Mouse (Mus musculus) liver, embryonic 11.5 days (tissue): ENCODE measurements around the gene Prdm16. TPM values are rescaled to one million over a fixed set of nuclear protein-coding genes. Genes with fewer than 3 reads are reported as not detected.
A peak's percentile ranks its signal among the peaks of the same experiment; 100 is the strongest.

Source experiments
- ATAC-seq: fragments of 200-750 bp; cut with Nextera tagmentation; replicated peaks from 2 replicates; pipeline ENCODE4 v1.8.0; 2017; ENCODE audit warnings: moderate number of reproducible peaks, mild to moderate bottlenecking, moderate TSS enrichment, moderate library complexity; ENCODE audit not compliant: low FRiP score
- DNase-seq: peaks from one replicate; pipeline ENCODE4 v3.0.0-alpha.2; 2017; ENCODE audit warnings: low spot score
- H3K27ac ChIP-seq: fragments of 300-500 bp; sonication (generic); 2 replicates; pipeline ENCODE4 v1.5.1; 2014; ENCODE audit warnings: mild to moderate bottlenecking, low read depth, low read length, control low read depth
- H3K27me3 ChIP-seq: fragments of 300-500 bp; sonication (generic); replicated peaks from 2 replicates; pipeline ENCODE4 v1.6.1; 2014; ENCODE audit warnings: low read length, mixed read lengths; ENCODE audit not compliant: control insufficient read depth, insufficient read depth
- H3K36me3 ChIP-seq: fragments of 300-500 bp; sonication (generic); 2 replicates; pipeline ENCODE4 v1.6.1; 2014; ENCODE audit warnings: mild to moderate bottlenecking, low read length, moderate library complexity, mixed read lengths; ENCODE audit not compliant: control insufficient read depth, insufficient read depth
- H3K4me1 ChIP-seq: fragments of 300-500 bp; sonication (generic); replicated peaks from 2 replicates; pipeline ENCODE4 v1.6.1; 2014; ENCODE audit warnings: low read length, mixed read lengths; ENCODE audit not compliant: control insufficient read depth, insufficient read depth
- H3K4me2 ChIP-seq: fragments of 300-500 bp; sonication (generic); 2 replicates; pipeline ENCODE4 v1.6.1; 2014; ENCODE audit warnings: mild to moderate bottlenecking, control low read depth, moderate library complexity
- H3K4me3 ChIP-seq: fragments of 300-500 bp; sonication (generic); 2 replicates; pipeline ENCODE4 v1.5.1; 2014; ENCODE audit warnings: low read depth, low read length, control low read depth
- H3K9ac ChIP-seq: fragments of 300-500 bp; sonication (generic); 2 replicates; pipeline ENCODE4 v1.6.1; 2014; ENCODE audit warnings: low read depth, low read length, control low read depth
- H3K9me3 ChIP-seq: fragments of 300-500 bp; sonication (generic); 2 replicates; pipeline ENCODE4 v1.6.1; 2016; ENCODE audit warnings: low read length, inconsistent platforms, mixed read lengths; ENCODE audit not compliant: control insufficient read depth
- WGBS: fragments of 180-500 bp; shearing (Covaris S2); extraction: QIAGEN DNeasy Blood & Tissue Kit; methylation state at CpG from one replicate; pipeline ENCODE4 v1.1.7; 2014; 5-methylcytosine and 5-hydroxymethylcytosine counted together
- polyA plus RNA-seq: library from polyadenylated mRNA; unstranded; fragments of >200 nt; fragmentation: Nextera tagmentation; extraction: Ambion mirVana; gene quantifications from 2 replicates; pipeline ENCODE4 v1.2.1, GENCODE M21; 2014

Gene Prdm16
- polyA plus RNA-seq, 1 experiment from 2014 or later = 7.2 TPM

DNA sequence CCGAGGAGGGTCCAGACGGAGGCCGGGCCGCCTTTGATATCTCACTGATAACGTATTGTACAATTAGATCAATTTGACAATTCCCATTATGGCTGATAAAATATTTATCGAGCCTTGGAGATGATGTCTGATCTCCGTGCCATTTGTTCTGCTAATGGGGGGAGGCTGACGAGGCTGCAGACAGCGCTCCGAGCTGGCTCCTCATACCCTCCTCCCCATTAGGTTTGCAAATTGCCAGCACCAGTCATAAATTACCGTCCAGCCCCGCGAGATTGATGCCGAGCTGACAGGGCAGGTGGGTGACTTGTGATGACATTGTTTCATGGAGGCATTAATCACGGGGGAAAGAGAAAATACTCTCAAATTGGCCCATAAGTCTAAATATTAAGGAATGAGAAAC, 67.9 kb downstream of the Prdm16 start:
- DNase-seq (no peak), ATAC-seq (no peak)
- Histone ChIP-seq H3K4me3 (no peak overlapping the region), H3K27me3 (no peaks in the 10 kb centered on the region; the same call in 1 of the 2 replicates), H3K9ac (no peak overlapping the region), H3K4me2 (no peak overlapping the region), H3K27ac (no peak overlapping the region), H3K9me3 (no peaks in the 10 kb centered on the region), H3K36me3 (no peaks in the 10 kb centered on the region), H3K4me1 (peaks cover 10% of the 10 kb centered on the region)
- 71% methylated on average over 15 of the region's 15 CpGs for WGBS

DNA sequence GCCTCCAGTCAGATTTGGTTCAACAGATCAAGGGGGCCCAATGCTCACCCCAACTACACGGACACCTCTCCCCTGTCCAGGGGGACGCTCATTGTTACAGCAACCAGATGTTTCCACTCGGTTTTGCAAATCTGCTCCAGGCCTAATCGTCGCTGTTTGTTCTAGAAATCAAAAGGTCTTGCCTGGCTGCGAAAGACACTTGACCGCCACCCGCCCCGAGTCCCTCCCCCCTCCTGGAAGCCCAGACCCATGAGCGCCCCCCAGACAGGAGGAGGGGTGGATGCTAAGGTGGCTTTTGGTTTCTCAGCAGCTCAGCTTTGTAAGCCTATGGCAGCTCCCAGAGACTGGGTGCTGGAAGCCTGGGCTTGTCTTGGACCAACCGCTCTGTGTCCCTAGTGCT, 68.7 kb downstream of the Prdm16 start:
- Histone ChIP-seq H3K4me2 (no peak overlapping the region), H3K9ac (no peak overlapping the region), H3K27ac (no peak overlapping the region), H3K36me3 (no peaks in the 10 kb centered on the region), H3K9me3 (no peaks in the 10 kb centered on the region), H3K27me3 (no peaks in the 10 kb centered on the region; the same call in 1 of the 2 replicates), H3K4me3 (no peak overlapping the region), H3K4me1 (peaks cover 10% of the 10 kb centered on the region)
- no peak for DNase-seq
- 54% methylated on average over 10 of the region's 11 CpGs for WGBS
- no peak for ATAC-seq

DNA sequence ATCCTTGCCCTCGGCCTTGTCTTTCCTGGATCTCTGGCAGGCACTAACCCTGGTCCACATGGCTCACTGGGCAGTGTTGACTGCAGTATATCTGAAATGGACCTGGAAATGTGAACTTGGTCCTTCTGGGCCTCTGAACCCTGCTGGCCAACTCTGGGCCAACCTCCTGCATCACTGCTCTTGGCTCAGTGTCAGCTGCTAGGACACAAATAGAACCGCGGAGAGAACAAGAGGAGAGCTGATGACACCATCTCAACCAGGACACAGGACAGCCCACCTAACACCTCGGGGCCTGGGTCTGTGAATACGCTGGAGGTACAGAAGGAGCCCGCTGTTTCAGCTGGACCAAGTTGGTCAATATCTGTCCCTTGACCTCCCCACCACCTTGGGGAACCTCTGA, 73.5 kb downstream of the Prdm16 start:
- Histone ChIP-seq H3K4me3 (no peak overlapping the region), H3K27me3 (peaks cover 2% of the 10 kb centered on the region), H3K4me1 (peaks cover 5% of the 10 kb centered on the region), H3K4me2 (no peak overlapping the region), H3K36me3 (no peaks in the 10 kb centered on the region), H3K27ac (no peak overlapping the region), H3K9ac (no peak overlapping the region), H3K9me3 (no peaks in the 10 kb centered on the region)
- DNase-seq (no peak), ATAC-seq (no peak)
- 82% methylated on average over 6 of the region's 6 CpGs for WGBS

DNA sequence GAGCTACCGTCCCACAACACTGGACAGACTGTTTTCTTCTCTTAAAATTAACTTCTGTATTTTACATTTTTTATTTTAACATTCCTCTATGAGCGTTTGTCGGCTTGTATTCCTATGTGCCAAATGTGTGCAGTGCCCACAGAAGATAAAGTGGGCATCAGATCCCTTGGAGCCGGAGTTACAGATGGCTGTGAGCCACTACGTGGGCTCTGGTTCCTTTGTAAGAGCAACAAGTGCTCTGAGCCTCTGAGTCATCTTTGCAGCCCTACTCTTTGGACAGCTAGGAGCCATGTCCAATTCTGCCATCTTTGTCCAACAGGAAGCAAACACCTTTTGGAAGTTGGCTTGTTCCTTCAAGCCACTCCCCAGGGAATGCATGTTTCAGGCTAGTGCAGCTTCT, 78.6 kb downstream of the Prdm16 start:
- WGBS = 89% methylated on average over 5 of the region's 5 CpGs
- peaks cover 8% of the 10 kb centered on the region for H3K27me3 ChIP-seq
- no peak overlapping the region for H3K9ac ChIP-seq
- no peaks in the 10 kb centered on the region for H3K4me1 ChIP-seq
- no peak overlapping the region for H3K4me3 ChIP-seq
- ATAC-seq (no peak), DNase-seq (no peak)
- H3K27ac ChIP-seq = no peak overlapping the region
- H3K9me3 ChIP-seq = no peaks in the 10 kb centered on the region
- no peak overlapping the region for H3K4me2 ChIP-seq
- H3K36me3 ChIP-seq = no peaks in the 10 kb centered on the region

DNA sequence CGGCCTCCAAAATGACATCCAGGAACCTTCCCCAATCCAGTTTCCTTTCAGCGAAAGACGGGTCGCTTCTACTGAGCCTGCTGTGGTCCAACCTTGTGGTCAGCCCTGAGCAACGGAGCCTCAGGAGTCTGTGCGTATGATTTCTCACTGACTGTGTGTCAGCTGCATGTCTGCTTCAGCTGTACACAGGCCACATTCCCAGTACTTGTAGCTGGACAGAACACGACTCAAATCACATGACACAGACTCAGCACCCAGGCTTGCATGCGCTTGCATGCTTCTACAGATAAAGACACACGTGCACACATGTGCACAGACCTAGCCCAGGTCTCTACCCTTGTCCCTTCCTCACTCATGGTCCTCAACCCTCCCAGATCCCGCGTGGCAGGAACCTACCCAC, 79.5 kb downstream of the Prdm16 start:
- WGBS = 71% methylated on average over 11 of the region's 11 CpGs

DNA sequence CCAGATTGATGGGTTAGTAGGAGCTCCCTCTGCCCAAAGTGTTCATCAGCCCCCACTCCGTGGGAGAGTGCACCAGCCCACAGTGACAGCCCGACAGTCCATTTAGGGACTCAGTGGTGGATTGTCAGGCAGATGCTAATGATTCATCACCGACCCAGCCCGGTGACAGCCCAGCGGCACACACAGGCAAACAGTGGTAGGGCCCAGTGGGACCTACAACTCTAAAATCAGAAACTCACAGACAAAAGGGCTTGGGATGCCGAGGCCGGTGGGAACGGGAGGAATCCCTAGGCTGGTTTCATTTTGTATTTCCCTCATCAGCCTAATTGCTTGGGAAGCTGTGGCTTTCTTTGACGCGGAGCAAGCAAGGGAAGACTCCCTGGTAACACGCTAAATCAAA, 80.3 kb downstream of the Prdm16 start:
- WGBS = 78% methylated on average over 11 of the region's 11 CpGs
- DNase-seq = no peak
- Histone ChIP-seq H3K4me1 (no peaks in the 10 kb centered on the region), H3K9ac (no peak overlapping the region), H3K27ac (no peak overlapping the region), H3K36me3 (no peaks in the 10 kb centered on the region), H3K4me3 (no peak overlapping the region), H3K4me2 (no peak overlapping the region), H3K27me3 (peaks cover 8% of the 10 kb centered on the region), H3K9me3 (no peaks in the 10 kb centered on the region)
- ATAC-seq = no peak

More for the DNA sequence above, 79.5 kb downstream of the Prdm16 start:
- Histone ChIP-seq H3K9ac (no peak overlapping the region), H3K27me3 (peaks cover 8% of the 10 kb centered on the region), H3K4me1 (no peaks in the 10 kb centered on the region), H3K4me3 (no peak overlapping the region), H3K27ac (no peak overlapping the region), H3K9me3 (no peaks in the 10 kb centered on the region), H3K36me3 (no peaks in the 10 kb centered on the region), H3K4me2 (no peak overlapping the region)
- no peak for ATAC-seq
- DNase-seq = no peak

DNA sequence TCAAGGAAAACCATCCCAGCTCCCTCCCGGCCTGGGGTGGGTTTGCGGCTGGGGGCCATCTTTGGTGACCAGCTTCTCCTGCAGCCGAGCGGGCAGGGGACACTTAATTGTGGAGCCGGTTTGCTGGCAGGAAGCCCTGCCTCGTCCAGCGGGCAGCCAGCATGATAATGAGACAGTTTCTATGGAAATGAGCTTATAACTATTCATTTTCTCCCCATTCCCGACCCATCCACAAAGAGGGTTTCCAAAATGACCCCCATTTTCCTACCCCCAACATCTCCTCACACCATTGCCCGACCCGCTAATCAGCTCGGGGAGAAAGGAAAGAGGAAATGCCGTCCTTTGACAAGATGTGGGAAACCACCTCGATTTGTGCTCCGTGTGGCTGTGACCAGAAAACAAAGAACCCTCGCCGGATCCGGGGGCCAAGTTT, 86.7 kb downstream of the Prdm16 start:
- WGBS = 34% methylated on average over 17 of the region's 17 CpGs
- ATAC-seq (no peak), DNase-seq (no peak)
- Histone ChIP-seq H3K4me1 (0 out of 2 replicates have a peak, but pooled peaks cover 3% of the 10 kb centered on the region), H3K4me3 (no peak overlapping the region), H3K27me3 (no peaks in the 10 kb centered on the region; the same call in 1 of the 2 replicates), H3K27ac (no peak overlapping the region), H3K9me3 (no peaks in the 10 kb centered on the region), H3K4me2 (peak overlapping the region; percentile 31), H3K36me3 (no peaks in the 10 kb centered on the region), H3K9ac (no peak overlapping the region)

DNA sequence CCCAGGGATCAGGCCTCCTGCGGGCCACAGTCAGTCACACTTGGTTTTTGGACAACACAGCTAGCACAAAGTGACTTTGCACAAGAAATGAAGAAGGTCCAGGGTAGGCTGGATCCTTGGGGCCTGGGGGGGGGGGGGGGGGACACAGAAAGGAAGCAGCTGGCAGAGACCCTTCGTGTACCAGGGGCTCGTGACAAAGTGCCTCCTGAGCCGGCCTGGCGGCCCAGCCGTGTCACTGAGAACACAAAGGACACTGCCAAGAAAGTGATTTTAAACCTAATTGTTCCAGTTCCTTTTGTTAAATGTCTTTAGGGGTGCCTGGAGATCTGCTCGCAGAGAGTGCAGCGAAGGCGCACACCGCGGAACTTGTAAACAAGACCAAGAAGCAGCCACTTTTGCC, 87.2 kb downstream of the Prdm16 start:
- H3K27ac ChIP-seq = no peak overlapping the region
- H3K9me3 ChIP-seq = no peaks in the 10 kb centered on the region
- WGBS = 79% methylated on average over 11 of the region's 11 CpGs
- H3K4me2 ChIP-seq = no peak overlapping the region
- H3K36me3 ChIP-seq = no peaks in the 10 kb centered on the region
- no peaks in the 10 kb centered on the region; the same call in 1 of the 2 replicates for H3K27me3 ChIP-seq
- 0 out of 2 replicates have a peak, but pooled peaks cover 3% of the 10 kb centered on the region for H3K4me1 ChIP-seq
- DNase-seq (no peak), ATAC-seq (no peak)
- H3K9ac ChIP-seq = no peak overlapping the region
- H3K4me3 ChIP-seq = no peak overlapping the region

DNA sequence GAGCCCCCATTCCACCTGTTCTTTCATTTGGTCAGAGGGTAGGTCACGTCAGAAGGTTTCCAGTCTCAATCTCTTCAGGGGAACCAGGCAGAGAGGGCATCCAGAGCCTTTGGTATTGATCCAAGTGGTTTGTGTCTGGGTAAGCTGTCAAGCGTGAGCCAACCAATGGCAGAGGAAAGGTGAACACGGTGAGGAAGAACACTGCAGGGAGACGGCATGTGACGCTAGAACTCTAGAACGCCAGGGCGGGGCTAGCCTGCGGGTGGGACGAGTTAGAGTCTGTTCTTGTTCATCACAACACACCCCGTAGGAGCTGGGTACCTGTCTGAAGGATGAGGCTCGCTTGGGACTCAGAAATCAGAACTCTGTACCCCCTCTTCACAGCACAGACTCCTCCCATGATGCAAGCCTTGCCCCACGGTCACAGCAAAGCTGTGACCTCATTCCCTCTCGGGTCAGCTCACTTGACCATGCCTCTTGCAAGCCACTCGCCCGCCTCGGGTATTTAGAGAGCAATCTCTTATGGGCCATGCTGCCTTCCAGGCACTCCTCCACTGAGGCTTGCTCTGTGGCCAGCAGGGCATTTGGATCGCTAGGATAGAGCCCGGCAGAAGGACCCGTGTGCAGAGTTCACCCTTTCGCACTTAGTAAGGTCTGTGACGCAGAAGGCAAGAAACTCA, 89.4 kb downstream of the Prdm16 start:
- ATAC-seq (no peak), DNase-seq (no peak)
- whole genome bisulfite sequencing = 78% methylated on average over 21 of the region's 21 CpGs
- Histone ChIP-seq H3K9me3 (no peaks in the 10 kb centered on the region), H3K4me1 (peaks cover 17% of the 10 kb centered on the region), H3K27me3 (peaks cover 2% of the 10 kb centered on the region; the same call in 1 of the 2 replicates), H3K4me2 (no peak overlapping the region), H3K9ac (no peak overlapping the region), H3K36me3 (no peaks in the 10 kb centered on the region), H3K4me3 (no peak overlapping the region), H3K27ac (no peak overlapping the region)
